Mouse (Mus musculus) lung, postnatal 0 days (tissue): ENCODE data around the gene Tifab. TPM values are rescaled to one million over a fixed set of nuclear protein-coding genes. Genes with fewer than 3 reads are reported as not detected.

Experiments
- ATAC-seq: fragments of 200-750 bp; cut with Nextera tagmentation; 2 replicates; pipeline ENCODE4 v1.8.0; 2017; ENCODE audit warnings: moderate library complexity
- DNase-seq: peaks from one replicate; pipeline ENCODE4 v3.0.0-alpha.2; 2016; ENCODE audit warnings: low spot score
- H3K27ac ChIP-seq: fragments of 300-500 bp; sonication (generic); 2 replicates; pipeline ENCODE4 v1.5.1; 2014; ENCODE audit warnings: antibody characterized with exemption, mild to moderate bottlenecking, low read length, mixed read lengths
- H3K27me3 ChIP-seq: fragments of 300-500 bp; sonication (generic); replicated peaks from 2 replicates; pipeline ENCODE4 v1.6.1; 2014; ENCODE audit warnings: low read length, mixed read lengths; ENCODE audit not compliant: insufficient read depth
- H3K36me3 ChIP-seq: fragments of 300-500 bp; sonication (generic); 2 replicates; pipeline ENCODE4 v1.6.1; 2014; ENCODE audit warnings: low read length, mixed read lengths; ENCODE audit not compliant: insufficient read depth
- H3K4me1 ChIP-seq: fragments of 300-500 bp; sonication (generic); 2 replicates; pipeline ENCODE4 v1.6.1; 2014; ENCODE audit warnings: antibody characterized with exemption, low read depth, low read length, mixed read lengths; ENCODE audit not compliant: insufficient read depth
- H3K4me2 ChIP-seq: fragments of 300-500 bp; sonication (generic); replicated peaks from 2 replicates; pipeline ENCODE4 v1.6.1; 2014; ENCODE audit warnings: low read depth, mild to moderate bottlenecking, low read length, moderate library complexity, mixed read lengths
- H3K4me3 ChIP-seq: fragments of 300-500 bp; sonication (generic); 2 replicates; pipeline ENCODE4 v1.5.1; 2014; ENCODE audit warnings: low read depth, low read length
- H3K9ac ChIP-seq: fragments of 300-500 bp; sonication (generic); replicated peaks from 2 replicates; pipeline ENCODE4 v1.6.1; 2014; ENCODE audit warnings: low read depth, mild to moderate bottlenecking
- H3K9me3 ChIP-seq: fragments of 300-500 bp; sonication (generic); 2 replicates; pipeline ENCODE4 v1.6.1; 2016; ENCODE audit warnings: low read length, mixed read lengths
- CTCF ChIP-seq: IDR thresholded peaks from 2 replicates; pipeline ENCODE4 v1.5.1; 2016; ENCODE audit warnings: antibody characterized with exemption, mild to moderate bottlenecking
- EP300 ChIP-seq: IDR thresholded peaks from 2 replicates; pipeline ENCODE4 v1.6.1; 2016; ENCODE audit warnings: antibody characterized with exemption, mild to moderate bottlenecking, control low read depth
- WGBS: fragments of 180-500 bp; shearing (Covaris S2); extraction: QIAGEN DNeasy Blood & Tissue Kit; methylation state at CpG from one replicate; pipeline ENCODE4 v1.1.7; 2014; 5-methylcytosine and 5-hydroxymethylcytosine counted together
- polyA plus RNA-seq: library from polyadenylated mRNA; unstranded; fragments of >200 nt; fragmentation: Nextera tagmentation; extraction: Ambion mirVana; gene quantifications from 2 replicates; pipeline ENCODE4 v1.2.1, GENCODE M21; 2015

Tifab gene
- polyA plus RNA-seq, 1 experiment from 2014 or later: 6.6 TPM

DNA sequence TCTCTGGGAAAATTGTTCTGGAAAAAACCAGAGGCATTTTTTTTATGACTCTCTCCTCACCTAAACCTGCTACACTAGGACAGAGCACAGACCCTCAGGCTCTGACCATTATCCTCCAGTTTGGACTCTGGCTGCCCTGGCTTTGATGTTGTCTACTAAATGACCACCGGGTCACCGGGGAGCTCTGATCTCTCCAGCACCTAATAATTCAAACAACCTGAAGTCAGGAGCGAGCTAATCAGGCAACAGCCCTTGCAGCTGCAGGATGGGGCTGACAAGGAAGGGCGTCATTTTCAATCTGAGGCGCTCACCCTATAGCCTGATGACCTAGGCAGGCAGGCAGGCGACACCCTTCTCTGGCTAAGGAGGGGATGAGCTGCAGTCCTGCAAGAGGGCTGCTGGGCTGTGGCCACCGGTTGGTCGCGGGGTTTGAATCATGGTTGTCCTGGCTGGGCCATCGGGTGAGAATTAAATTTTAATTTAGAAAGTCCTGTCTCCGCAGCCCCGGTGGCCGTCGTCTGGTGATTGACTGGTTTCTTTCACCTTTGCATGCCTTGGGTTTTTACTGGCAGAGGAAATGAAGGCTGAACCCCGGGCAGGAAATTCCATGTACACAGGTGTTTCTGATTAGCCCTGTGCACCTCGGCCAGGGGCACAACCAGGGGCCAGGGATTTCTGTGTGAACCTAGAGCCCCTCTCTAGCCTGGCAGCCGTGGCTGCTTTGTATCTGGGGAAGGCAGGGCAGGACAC is 18.9 kb downstream of the Tifab start:
- Histone ChIP-seq H3K4me2 (no peak overlapping the region), H3K27ac (no peak overlapping the region), H3K27me3 (no peaks in the 10 kb centered on the region), H3K4me3 (no peak overlapping the region), H3K9me3 (no peaks in the 10 kb centered on the region), H3K4me1 (no peaks in the 10 kb centered on the region; the same call in 1 of the 2 replicates), H3K9ac (no peak overlapping the region), H3K36me3 (no peaks in the 10 kb centered on the region)
- WGBS: 17% methylated on average over 17 of the region's 17 CpGs
- ATAC-seq (no peak), DNase-seq (no peak)
- TF ChIP-seq CTCF: no peak
- TF ChIP-seq EP300: no peak

DNA sequence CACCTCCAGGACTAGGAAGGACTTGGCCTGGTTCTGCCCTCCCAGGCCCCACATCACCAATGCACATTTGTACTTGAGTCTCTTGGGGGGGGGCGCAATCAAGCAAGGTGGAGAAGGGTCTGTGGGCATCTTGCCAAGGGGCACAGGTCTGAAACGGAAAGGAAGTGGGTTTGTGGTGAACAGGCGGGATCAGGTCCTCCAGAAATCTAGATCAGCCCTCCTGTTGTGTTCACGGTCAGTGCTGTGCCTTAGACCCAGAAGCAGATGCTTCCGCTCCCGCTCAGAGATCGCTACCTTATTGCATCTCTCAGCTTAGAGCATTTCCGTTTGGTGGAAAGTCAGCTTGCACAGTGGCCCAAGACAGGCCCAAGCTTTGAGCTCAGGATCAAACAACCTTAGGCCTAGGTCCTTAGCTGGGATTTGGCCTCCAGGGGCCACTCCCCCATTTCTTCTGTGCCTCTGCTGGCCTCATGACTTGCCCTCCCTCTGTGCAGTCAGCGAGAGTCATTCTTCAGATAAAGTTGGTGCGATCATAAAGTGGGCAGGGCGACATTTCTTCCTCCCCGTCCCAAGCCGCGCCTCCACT is 19.6 kb downstream of the Tifab start:
- 27% methylated on average over 14 of the region's 14 CpGs for WGBS
- Histone ChIP-seq H3K4me2 (no peak overlapping the region), H3K4me1 (no peaks in the 10 kb centered on the region; the same call in 1 of the 2 replicates), H3K36me3 (no peaks in the 10 kb centered on the region), H3K9ac (no peak overlapping the region), H3K27me3 (no peaks in the 10 kb centered on the region), H3K4me3 (no peak overlapping the region), H3K27ac (no peak overlapping the region), H3K9me3 (no peaks in the 10 kb centered on the region)
- no peak for TF ChIP-seq EP300
- no peak for TF ChIP-seq CTCF
- peak; percentile 46 for ATAC-seq
- peak; percentile 39 for DNase-seq

DNA sequence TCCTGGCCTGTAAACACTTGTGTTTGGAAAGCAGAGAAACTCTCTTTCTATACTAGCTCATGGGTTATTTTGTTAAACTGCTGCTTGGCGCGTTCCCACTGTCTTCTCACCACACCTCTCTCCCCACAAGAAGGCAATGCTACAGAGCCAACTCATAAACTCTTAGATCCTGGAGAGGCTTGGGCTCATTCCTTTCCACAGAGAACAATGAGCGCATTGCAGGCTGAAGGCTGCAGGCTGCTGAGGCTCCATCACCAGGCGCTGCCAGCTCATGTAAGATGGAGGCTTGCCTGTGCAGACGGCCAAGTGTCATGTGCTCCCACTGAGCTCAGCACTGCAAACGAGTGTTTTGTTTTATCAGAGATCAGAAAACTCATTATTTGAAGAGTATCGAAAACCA is 23.0 kb downstream of the Tifab start:
- DNase-seq: no peak
- Histone ChIP-seq H3K4me3 (no peak overlapping the region), H3K27me3 (no peaks in the 10 kb centered on the region), H3K4me1 (no peaks in the 10 kb centered on the region; the same call in 1 of the 2 replicates), H3K27ac (no peak overlapping the region), H3K9me3 (no peaks in the 10 kb centered on the region), H3K36me3 (no peaks in the 10 kb centered on the region), H3K9ac (no peak overlapping the region), H3K4me2 (no peak overlapping the region)
- WGBS: 54% methylated on average over 7 of the region's 7 CpGs
- no peak for ATAC-seq
- TF ChIP-seq EP300 (no peak), CTCF (no peak)

- no peaks in the 10 kb centered on the region for H3K36me3 ChIP-seq
- H3K9ac ChIP-seq: no peak overlapping the region
- DNase-seq (no peak), ATAC-seq (no peak)
- H3K4me2 ChIP-seq: no peak overlapping the region
- WGBS: 48% methylated on average over 5 of the region's 5 CpGs
- H3K27ac ChIP-seq: no peak overlapping the region
- no peak for TF ChIP-seq CTCF
- no peak for TF ChIP-seq EP300
- H3K4me1 ChIP-seq: no peaks in the 10 kb centered on the region; the same call in 1 of the 2 replicates
- H3K9me3 ChIP-seq: no peaks in the 10 kb centered on the region
- H3K4me3 ChIP-seq: no peak overlapping the region
- no peaks in the 10 kb centered on the region for H3K27me3 ChIP-seq
These were observed 23.6 kb downstream of the Tifab start for GRCm38 (mm10) chr13:56155048-56155447.

- Histone ChIP-seq H3K27ac (no peak overlapping the region), H3K27me3 (no peaks in the 10 kb centered on the region), H3K4me2 (no peak overlapping the region), H3K4me3 (no peak overlapping the region), H3K9ac (no peak overlapping the region), H3K9me3 (no peaks in the 10 kb centered on the region), H3K36me3 (no peaks in the 10 kb centered on the region), H3K4me1 (no peaks in the 10 kb centered on the region)
- 26% methylated on average over 7 of the region's 7 CpGs for WGBS
- DNase-seq (no peak), ATAC-seq (peak; percentile 50; the same call in 1 of the 2 replicates)
- no peak for TF ChIP-seq CTCF
- TF ChIP-seq EP300: no peak
These were observed 25.8 kb downstream of the Tifab start for GRCm38 (mm10) chr13:56152773-56153460.
